Comparison of ENCODE assay signal across 8 mouse cellular contexts in the genomic region with DNA sequence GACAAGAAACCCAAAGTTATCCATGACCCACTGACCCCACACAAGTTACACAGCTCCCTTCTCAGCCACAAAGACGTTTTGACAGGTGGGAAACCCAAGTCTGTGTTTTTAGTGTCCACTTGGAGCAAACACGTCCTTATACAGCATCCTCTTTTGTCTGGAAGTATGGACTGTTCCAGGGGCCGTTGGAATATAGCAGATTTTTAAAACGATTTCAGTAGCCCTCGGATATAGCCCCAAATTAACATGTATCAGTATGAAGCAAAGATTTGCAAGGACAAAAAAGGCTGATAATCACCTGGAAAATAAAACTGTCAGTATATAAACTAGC. TPM values are rescaled to one million over a fixed set of nuclear protein-coding genes. Genes with fewer than 3 reads are reported as not detected.
DNase-seq lines count a peak whose midpoint lies in the region; ATAC-seq and TF ChIP-seq lines count a peak whose summit lies in the region.

No protein-coding gene starts in this region.

- no peak for DNase-seq in heart, postnatal 14 days
- DNase-seq in right cerebral cortex, postnatal 36 days (ENCODE audit: low spot score in 2 of 2), result no peak
- DNase-seq in cerebellum, adult 11-12 months, result no peak
- DNase-seq in thymus, postnatal 4 days, result no peak

- no peaks in the 10 kb centered on the region for H3K36me3 ChIP-seq in heart, embryonic 12.5 days
- H3K36me3 ChIP-seq in E14TG2a.4 (ENCODE audit: insufficient read depth, low read length), result peaks cover 7% of the 10 kb centered on the region
- peaks cover 2% of the 10 kb centered on the region; the same call in 1 of the 2 replicates for H3K36me3 ChIP-seq in forebrain, embryonic 16.5 days (ENCODE audit: control insufficient read depth, insufficient read depth)
- H3K36me3 ChIP-seq in liver, embryonic 15.5 days (replicated peaks), result no peaks in the 10 kb centered on the region

- peaks cover 15% of the 10 kb centered on the region for H3K4me1 ChIP-seq in heart, embryonic 12.5 days (replicated peaks)
- H3K4me1 ChIP-seq in E14TG2a.4 (replicated peaks; ENCODE audit: low read depth, low read length), result peaks cover 11% of the 10 kb centered on the region
- peaks cover 12% of the 10 kb centered on the region for H3K4me1 ChIP-seq in forebrain, embryonic 16.5 days (replicated peaks; ENCODE audit: control insufficient read depth, insufficient read depth, low read length)
- peaks cover 13% of the 10 kb centered on the region for H3K4me1 ChIP-seq in liver, embryonic 15.5 days (replicated peaks)

- no peak for ATAC-seq in heart, embryonic 12.5 days (ENCODE audit: insufficient number of reproducible peaks, low FRiP score)
- ATAC-seq in forebrain, embryonic 16.5 days, result no peak
- ATAC-seq in liver, embryonic 15.5 days (ENCODE audit: insufficient read depth), result peak; percentile 1; the same call in 1 of the 2 replicates

- peak overlapping the region; percentile 97 for H3K4me2 ChIP-seq in heart, embryonic 12.5 days
- peak overlapping the region; percentile 94 for H3K4me2 ChIP-seq in forebrain, embryonic 16.5 days (ENCODE audit: low read length)
- H3K4me2 ChIP-seq in liver, embryonic 15.5 days, result peak overlapping the region; percentile 78

- no peak overlapping the region for H3K27ac ChIP-seq in heart, embryonic 12.5 days (ENCODE audit: poor library complexity, severe bottlenecking)
- H3K27ac ChIP-seq in forebrain, embryonic 16.5 days (ENCODE audit: low read length), result no peak overlapping the region
- H3K27ac ChIP-seq in liver, embryonic 15.5 days (replicated peaks), result no peak overlapping the region

- H3K9me3 ChIP-seq in heart, embryonic 12.5 days (replicated peaks), result no peaks in the 10 kb centered on the region
- H3K9me3 ChIP-seq in E14TG2a.4 (ENCODE audit: low read length), result no peaks in the 10 kb centered on the region
- H3K9me3 ChIP-seq in forebrain, embryonic 16.5 days (ENCODE audit: control insufficient read depth, low read length), result no peaks in the 10 kb centered on the region
- H3K9me3 ChIP-seq in liver, embryonic 15.5 days (replicated peaks), result no peaks in the 10 kb centered on the region

- H3K4me3 ChIP-seq in heart, embryonic 12.5 days, result peak overlapping the region; percentile 85
- H3K4me3 ChIP-seq in E14TG2a.4 (replicated peaks; ENCODE audit: low read length), result peak overlapping the region; percentile 94
- H3K4me3 ChIP-seq in forebrain, embryonic 16.5 days (replicated peaks; ENCODE audit: low read length), result peak overlapping the region; percentile 91
- peak overlapping the region; percentile 88 for H3K4me3 ChIP-seq in liver, embryonic 15.5 days (replicated peaks)

- WGBS in heart, embryonic 12.5 days, result 55% methylated on average over 5 of the region's 5 CpGs
- 52% methylated on average over 5 of the region's 5 CpGs for WGBS in forebrain, embryonic 16.5 days
- WGBS in liver, embryonic 15.5 days (ENCODE audit: insufficient replicate concordance), result 44% methylated on average over 5 of the region's 5 CpGs

- no peak; the same call in 1 of the 2 replicates for TF ChIP-seq CTCF in E14TG2a.4 (conservative IDR thresholded peaks at IDR 0.05; ENCODE audit: low read length)

- intact Hi-C loops in heart, postnatal 14 days (cut with DNase I), result loop anchor here (1.0 to 5.0 kb wide), 2 partner anchors 31 to 138 kb away; partner anchors contain the start of gene Trnt1

- H3K9ac ChIP-seq in heart, embryonic 12.5 days, result no peak overlapping the region
- H3K9ac ChIP-seq in forebrain, embryonic 16.5 days (replicated peaks; ENCODE audit: low read depth, low read length), result peak overlapping the region; percentile 13; the same call in 1 of the 2 replicates
- H3K9ac ChIP-seq in liver, embryonic 15.5 days, result no peak overlapping the region

- H3K27me3 ChIP-seq in heart, embryonic 12.5 days (replicated peaks), result no peaks in the 10 kb centered on the region
- H3K27me3 ChIP-seq in E14TG2a.4 (ENCODE audit: insufficient read depth, low read length), result no peaks in the 10 kb centered on the region
- no peaks in the 10 kb centered on the region for H3K27me3 ChIP-seq in forebrain, embryonic 16.5 days (replicated peaks; ENCODE audit: control insufficient read depth, insufficient read depth, low read length)
- no peaks in the 10 kb centered on the region for H3K27me3 ChIP-seq in liver, embryonic 15.5 days

RNA-seq across cellular contexts. Expression of gene Crbn, which starts 0.3 kb away (rescaled TPM):
- 31.1 and 33.4 TPM in 2 replicates for polyA plus RNA-seq in heart, embryonic 12.5 days (2016; fragmentation: Nextera tagmentation; extraction: Ambion mirVana)
- 10 to 100 TPM; 36.1 to 37.3 TPM for total RNA-seq in heart, postnatal 14 days (2021)
- polyA plus RNA-seq in forebrain, embryonic 16.5 days (2015; fragmentation: Nextera tagmentation; extraction: Ambion mirVana), result 67.4 and 74.3 TPM in 2 replicates
- polyA plus RNA-seq in liver, embryonic 15.5 days (2015; fragmentation: Nextera tagmentation; extraction: Ambion mirVana), result 19.6 and 21.1 TPM in 2 replicates

RNA-seq across cellular contexts. Expression of gene Trnt1, which starts 31.3 kb away (rescaled TPM):
- 48.8 and 50.8 TPM in 2 replicates for polyA plus RNA-seq in heart, embryonic 12.5 days (2016; fragmentation: Nextera tagmentation; extraction: Ambion mirVana)
- total RNA-seq in heart, postnatal 14 days (2021), result 10 to 100 TPM; 29.1 to 32.6 TPM
- 66.6 and 78.1 TPM in 2 replicates for polyA plus RNA-seq in forebrain, embryonic 16.5 days (2015; fragmentation: Nextera tagmentation; extraction: Ambion mirVana)
- 26.4 and 28.3 TPM in 2 replicates for polyA plus RNA-seq in liver, embryonic 15.5 days (2015; fragmentation: Nextera tagmentation; extraction: Ambion mirVana)

RNA-seq across cellular contexts. Expression of gene Il5ra, which starts 51.4 kb away (rescaled TPM):
- not detected in 2 replicates for polyA plus RNA-seq in heart, embryonic 12.5 days (2016; fragmentation: Nextera tagmentation; extraction: Ambion mirVana)
- not detected for total RNA-seq in heart, postnatal 14 days (2021)
- not detected in 2 replicates for polyA plus RNA-seq in forebrain, embryonic 16.5 days (2015; fragmentation: Nextera tagmentation; extraction: Ambion mirVana)
- polyA plus RNA-seq in liver, embryonic 15.5 days (2015; fragmentation: Nextera tagmentation; extraction: Ambion mirVana), result 0.05 TPM in 2 replicates
